Mouse (Mus musculus): ENCODE results near the gene Alkbh2. TPM values are rescaled to one million over a fixed set of nuclear protein-coding genes. Genes with fewer than 3 reads are reported as not detected.

Alkbh2 gene
- polyA plus RNA-seq, 1 experiment from 2014 or later: 4.1 TPM

- 4% methylated on average over 40 of the region's 40 CpGs for WGBS (ENCODE audit: insufficient replicate concordance)
- Histone ChIP-seq H3K27ac (replicated peaks) (no peak within 1 kb of the TSS), H3K36me3 (replicated peaks) (no peaks in the 10 kb centered on the region), H3K4me1 (replicated peaks) (no peaks in the 10 kb centered on the region), H3K4me2 (no peak within 1 kb of the TSS; the same call in 1 of the 2 replicates), H3K9me3 (replicated peaks) (no peaks in the 10 kb centered on the region), H3K9ac (no peak within 1 kb of the TSS), H3K4me3 (replicated peaks) (no peak within 1 kb of the TSS), H3K27me3 (peaks cover 19% of the 10 kb centered on the region)
- ATAC-seq (ENCODE audit: insufficient read depth): no peak
Measured at GRCm38 (mm10) chr5:114091057-114091807, 36.8 kb downstream of the Alkbh2 start, which contains the start of gene Svop. TSS of gene Svop (minus strand) at chr5:114091570.

GRCm38 (mm10) chr5:114090421-114091013, 37.5 kb downstream of the Alkbh2 start:
- Histone ChIP-seq H3K9me3 (replicated peaks) (no peaks in the 10 kb centered on the region), H3K27ac (replicated peaks) (no peak overlapping the region), H3K27me3 (peaks cover 19% of the 10 kb centered on the region), H3K9ac (no peak overlapping the region), H3K36me3 (replicated peaks) (no peaks in the 10 kb centered on the region), H3K4me2 (no peak overlapping the region), H3K4me3 (replicated peaks) (no peak overlapping the region), H3K4me1 (replicated peaks) (no peaks in the 10 kb centered on the region)
- no peak for ATAC-seq (ENCODE audit: insufficient read depth)
- WGBS (ENCODE audit: insufficient replicate concordance): 22% methylated on average over 7 of the region's 7 CpGs

GRCm38 (mm10) chr5:114087875-114088480, 40.0 kb downstream of the Alkbh2 start:
- WGBS (ENCODE audit: insufficient replicate concordance): 47% methylated on average over 12 of the region's 12 CpGs
- ATAC-seq (ENCODE audit: insufficient read depth): no peak
- H3K27ac ChIP-seq (replicated peaks): no peak overlapping the region
- no peak overlapping the region for H3K4me2 ChIP-seq
- H3K9ac ChIP-seq: no peak overlapping the region
- H3K4me1 ChIP-seq (replicated peaks): no peaks in the 10 kb centered on the region
- no peak overlapping the region for H3K4me3 ChIP-seq (replicated peaks)
- H3K27me3 ChIP-seq: peaks cover 19% of the 10 kb centered on the region
- no peaks in the 10 kb centered on the region for H3K9me3 ChIP-seq (replicated peaks)
- H3K36me3 ChIP-seq (replicated peaks): no peaks in the 10 kb centered on the region

GRCm38 (mm10) chr5:114085501-114085900, 42.5 kb downstream of the Alkbh2 start:
- H3K4me2 ChIP-seq: no peak overlapping the region
- H3K36me3 ChIP-seq (replicated peaks): no peaks in the 10 kb centered on the region
- H3K9me3 ChIP-seq (replicated peaks): no peaks in the 10 kb centered on the region
- H3K9ac ChIP-seq: no peak overlapping the region
- H3K27ac ChIP-seq (replicated peaks): no peak overlapping the region
- no peak overlapping the region for H3K4me3 ChIP-seq (replicated peaks)
- H3K27me3 ChIP-seq: peaks cover 2% of the 10 kb centered on the region
- H3K4me1 ChIP-seq (replicated peaks): no peaks in the 10 kb centered on the region
- WGBS (ENCODE audit: insufficient replicate concordance): 66% methylated on average over 14 of the region's 14 CpGs
- ATAC-seq (ENCODE audit: insufficient read depth): no peak

GRCm38 (mm10) chr5:114077009-114077408, 51.0 kb downstream of the Alkbh2 start:
- Histone ChIP-seq H3K9me3 (replicated peaks) (no peaks in the 10 kb centered on the region), H3K9ac (no peak overlapping the region), H3K27ac (replicated peaks) (no peak overlapping the region), H3K4me1 (replicated peaks) (no peaks in the 10 kb centered on the region), H3K27me3 (no peaks in the 10 kb centered on the region), H3K4me2 (no peak overlapping the region), H3K36me3 (replicated peaks) (no peaks in the 10 kb centered on the region), H3K4me3 (replicated peaks) (no peak overlapping the region)
- WGBS (ENCODE audit: insufficient replicate concordance): 66% methylated on average over 8 of the region's 8 CpGs
- no peak for ATAC-seq (ENCODE audit: insufficient read depth)

Other genes starting within 250 kb of the Alkbh2 start
- gene Coro1c, start 219.5 kb downstream of the Alkbh2 start, polyA plus RNA-seq (2015; fragmentation: Nextera tagmentation; extraction: Ambion mirVana): 38.6 and 43.4 TPM in 2 replicates
- 6.6 and 7.4 TPM in 2 replicates for gene Ssh1, start 134.3 kb downstream of the Alkbh2 start, polyA plus RNA-seq (2015; fragmentation: Nextera tagmentation; extraction: Ambion mirVana)
- gene Dao, start 124.5 kb downstream of the Alkbh2 start, polyA plus RNA-seq (2015; fragmentation: Nextera tagmentation; extraction: Ambion mirVana): not detected in 2 replicates
- 2.8 and 3.2 TPM in 2 replicates for gene Usp30, start 62.8 kb downstream of the Alkbh2 start, polyA plus RNA-seq (2015; fragmentation: Nextera tagmentation; extraction: Ambion mirVana)
- not detected in 2 replicates for gene Svop, start 36.6 kb downstream of the Alkbh2 start, polyA plus RNA-seq (2015; fragmentation: Nextera tagmentation; extraction: Ambion mirVana)
- gene Ung, start 2.2 kb upstream of the Alkbh2 start, polyA plus RNA-seq (2015; fragmentation: Nextera tagmentation; extraction: Ambion mirVana): 18.2 and 19.0 TPM in 2 replicates
- 0.43 and 0.45 TPM in 2 replicates for gene Acacb, start 18.3 kb upstream of the Alkbh2 start, polyA plus RNA-seq (2015; fragmentation: Nextera tagmentation; extraction: Ambion mirVana)
- not detected in 2 replicates for gene Foxn4, start 145.6 kb upstream of the Alkbh2 start, polyA plus RNA-seq (2015; fragmentation: Nextera tagmentation; extraction: Ambion mirVana)
- 0.40 and 0.62 TPM in 2 replicates for gene Myo1h, start 160.9 kb upstream of the Alkbh2 start, polyA plus RNA-seq (2015; fragmentation: Nextera tagmentation; extraction: Ambion mirVana)